Mouse (Mus musculus) G1E (cell line): ENCODE measurements around the gene Terb2. TPM values are rescaled to one million over a fixed set of nuclear protein-coding genes. Genes with fewer than 3 reads are reported as not detected.

Experiments
- ATAC-seq: 2 replicates; pipeline ENCODE4 v1.8.0; 2016; ENCODE audit warnings: mild to moderate bottlenecking; ENCODE audit not compliant: insufficient number of reproducible peaks, poor library complexity, low FRiP score, severe bottlenecking; ENCODE audit errors: extremely low read depth
- DNase-seq: peaks from one replicate; pipeline ENCODE4 v3.0.0; 2012; ENCODE audit warnings: low spot score
- H3K27me3 ChIP-seq: 2 replicates; pipeline ENCODE4 v1.6.1; 2012; ENCODE audit warnings: mild to moderate bottlenecking, low read length, inconsistent platforms; ENCODE audit not compliant: insufficient read depth
- H3K36me3 ChIP-seq: replicated peaks from 2 replicates; pipeline ENCODE3; 2012; ENCODE audit warnings: mild to moderate bottlenecking, inconsistent platforms
- H3K4me1 ChIP-seq: 2 replicates; pipeline ENCODE4 v1.6.1; 2012; ENCODE audit warnings: low read depth, low read length, inconsistent platforms, mixed read lengths; ENCODE audit not compliant: insufficient read depth
- H3K4me3 ChIP-seq: 2 replicates; pipeline ENCODE4 v1.5.1; 2012; ENCODE audit warnings: low read depth, mild to moderate bottlenecking, inconsistent platforms, low read length, moderate library complexity, mixed read lengths
- H3K9me3 ChIP-seq: replicated peaks from 2 replicates; pipeline ENCODE4 v1.6.1; 2012; ENCODE audit warnings: inconsistent platforms
- CTCF ChIP-seq: IDR thresholded peaks from 2 replicates; pipeline ENCODE4 v1.5.1; 2012; ENCODE audit warnings: low read depth, low read length, inconsistent platforms, mixed read lengths
- GATA1 ChIP-seq: IDR thresholded peaks from 2 replicates; pipeline ENCODE4 v1.6.1; 2012; ENCODE audit warnings: borderline replicate concordance, low read length, inconsistent platforms, mixed read lengths
- GATA2 ChIP-seq: IDR thresholded peaks from 2 replicates; pipeline ENCODE4 v1.6.1; 2012; ENCODE audit warnings: low read depth, low read length, inconsistent platforms, borderline replicate concordance
- POLR2AphosphoS5 ChIP-seq: IDR thresholded peaks from 2 replicates; pipeline ENCODE4 v1.6.1; 2012; ENCODE audit warnings: low read depth, low read length, inconsistent platforms; ENCODE audit not compliant: insufficient replicate concordance
- TAL1 ChIP-seq: conservative IDR thresholded peaks from 2 replicates; pipeline ENCODE4 v1.6.1; 2012; ENCODE audit warnings: low read depth, low read length, inconsistent platforms, mixed read lengths
- polyA plus RNA-seq: library from polyadenylated mRNA; stranded (reverse); fragments of >175 nt; gene quantifications from 2 replicates; pipeline ENCODE4 v1.2.3, GENCODE M21; 2012
- total RNA-seq, 2 experiments: library from RNA; stranded (forward) in 1 of 2; stranded (reverse) in 1 of 2; fragments of 200-1000 nt in 1 of 2; fragments of >200 nt in 1 of 2; fragmentation: Nextera tagmentation in 1 of 2; gene quantifications; 2 replicates each; pipeline ENCODE4 v1.2.3; 2014 to 2017

Terb2 gene
- total and polyA plus RNA-seq, 3 experiments: not detected

- Histone ChIP-seq H3K4me1 (peaks cover 54% of the 10 kb centered on the region), H3K36me3 (peaks cover 68% of the 10 kb centered on the region), H3K4me3 (no peak overlapping the region), H3K9me3 (no peaks in the 10 kb centered on the region), H3K27me3 (no peaks in the 10 kb centered on the region)
- DNase-seq: no peak
- TF ChIP-seq POLR2AphosphoS5: no peak
- no peak for TF ChIP-seq GATA1
- TF ChIP-seq GATA2: no peak
- TF ChIP-seq CTCF: no peak
- TF ChIP-seq TAL1: no peak
- ATAC-seq: no peak
These were observed 54.7 kb downstream of the Terb2 start for GRCm38 (mm10) chr2:122240735-122241134.

- no peaks in the 10 kb centered on the region for H3K27me3 ChIP-seq
- no peak overlapping the region for H3K4me3 ChIP-seq
- H3K9me3 ChIP-seq: no peaks in the 10 kb centered on the region
- DNase-seq (no peak), ATAC-seq (no peak)
- H3K36me3 ChIP-seq: peaks cover 69% of the 10 kb centered on the region
- peaks cover 50% of the 10 kb centered on the region for H3K4me1 ChIP-seq
- TF ChIP-seq GATA2 (no peak), GATA1 (no peak), TAL1 (no peak), CTCF (no peak), POLR2AphosphoS5 (no peak)
These were observed 55.2 kb downstream of the Terb2 start for GRCm38 (mm10) chr2:122241226-122241625.

GRCm38 (mm10) chr2:122241935-122242334 lies 55.9 kb downstream of the Terb2 start:
- Histone ChIP-seq H3K27me3 (no peaks in the 10 kb centered on the region), H3K36me3 (peaks cover 71% of the 10 kb centered on the region), H3K4me1 (peaks cover 43% of the 10 kb centered on the region), H3K4me3 (no peak overlapping the region), H3K9me3 (no peaks in the 10 kb centered on the region)
- TF ChIP-seq POLR2AphosphoS5: no peak
- DNase-seq (no peak), ATAC-seq (no peak)

- Histone ChIP-seq H3K9me3 (no peaks in the 10 kb centered on the region), H3K4me1 (peaks cover 36% of the 10 kb centered on the region), H3K4me3 (no peak overlapping the region), H3K36me3 (peaks cover 73% of the 10 kb centered on the region), H3K27me3 (no peaks in the 10 kb centered on the region)
- ATAC-seq (peak; percentile 70), DNase-seq (peak; percentile 56)
- peak; percentile 93 for TF ChIP-seq CTCF
- TF ChIP-seq GATA1: no peak
- no peak for TF ChIP-seq GATA2
These were observed 57.6 kb downstream of the Terb2 start for GRCm38 (mm10) chr2:122243671-122244131.

GRCm38 (mm10) chr2:122247786-122248185 lies 61.7 kb downstream of the Terb2 start:
- Histone ChIP-seq H3K4me1 (peaks cover 16% of the 10 kb centered on the region), H3K27me3 (no peaks in the 10 kb centered on the region), H3K9me3 (no peaks in the 10 kb centered on the region), H3K4me3 (no peak overlapping the region), H3K36me3 (peaks cover 92% of the 10 kb centered on the region)
- TF ChIP-seq POLR2AphosphoS5: no peak
- no peak for TF ChIP-seq GATA1
- no peak for TF ChIP-seq GATA2
- no peak for TF ChIP-seq CTCF
- TF ChIP-seq TAL1: no peak
- DNase-seq: no peak
- ATAC-seq: no peak

GRCm38 (mm10) chr2:122255997-122256396 lies 69.9 kb downstream of the Terb2 start:
- Histone ChIP-seq H3K27me3 (no peaks in the 10 kb centered on the region), H3K36me3 (peaks cover 89% of the 10 kb centered on the region), H3K4me3 (no peak overlapping the region), H3K4me1 (no peaks in the 10 kb centered on the region), H3K9me3 (no peaks in the 10 kb centered on the region)
- DNase-seq (no peak), ATAC-seq (no peak)
- no peak for TF ChIP-seq POLR2AphosphoS5
- TF ChIP-seq GATA1: no peak
- no peak for TF ChIP-seq GATA2
- TF ChIP-seq TAL1: no peak
- no peak for TF ChIP-seq CTCF

Other genes with a start within 250 kb of the Terb2 start
- gene Ctdspl2, start 230.3 kb upstream of the Terb2 start, total RNA-seq (2014; fragmentation: Nextera tagmentation): 107 and 137 TPM in 2 replicates
- gene Ctdspl2, start 230.3 kb upstream of the Terb2 start, total RNA-seq (2017): 75.4 and 79.1 TPM in 2 replicates
- gene Ctdspl2, start 230.3 kb upstream of the Terb2 start, polyA plus RNA-seq: 3.7 and 5.3 TPM in 2 replicates
- not detected in 2 replicates for gene Mageb3, start 230.2 kb upstream of the Terb2 start, total RNA-seq (2014; fragmentation: Nextera tagmentation)
- 0.27 and 0.29 TPM in 2 replicates for gene Mageb3, start 230.2 kb upstream of the Terb2 start, total RNA-seq (2017)
- gene Mageb3, start 230.2 kb upstream of the Terb2 start, polyA plus RNA-seq: 0.03 TPM in 1 of 2 replicates, not detected in the other
- gene Eif3j1, start 157.7 kb upstream of the Terb2 start, total RNA-seq (2014; fragmentation: Nextera tagmentation): 23.0 and 27.0 TPM in 2 replicates
- 8.4 and 9.5 TPM in 2 replicates for gene Eif3j1, start 157.7 kb upstream of the Terb2 start, total RNA-seq (2017)
- gene Eif3j1, start 157.7 kb upstream of the Terb2 start, polyA plus RNA-seq: 35.5 and 95.2 TPM in 2 replicates
- gene Spg11, start 67.9 kb upstream of the Terb2 start, total RNA-seq (2014; fragmentation: Nextera tagmentation): 10.4 and 15.5 TPM in 2 replicates
- 9.9 and 10.7 TPM in 2 replicates for gene Spg11, start 67.9 kb upstream of the Terb2 start, total RNA-seq (2017)
- gene Spg11, start 67.9 kb upstream of the Terb2 start, polyA plus RNA-seq: 1.1 TPM in 2 replicates
- gene B2m, start 38.6 kb upstream of the Terb2 start, total RNA-seq (2014; fragmentation: Nextera tagmentation): 996 and 1,120 TPM in 2 replicates
- gene B2m, start 38.6 kb upstream of the Terb2 start, total RNA-seq (2017): 2,007 and 2,025 TPM in 2 replicates
- 28.8 and 29.6 TPM in 2 replicates for gene B2m, start 38.6 kb upstream of the Terb2 start, polyA plus RNA-seq
- not detected in 2 replicates for gene Trim69, start 25.6 kb upstream of the Terb2 start, total RNA-seq (2014; fragmentation: Nextera tagmentation)
- not detected in 2 replicates for gene Trim69, start 25.6 kb upstream of the Terb2 start, total RNA-seq (2017)
- gene Trim69, start 25.6 kb upstream of the Terb2 start, polyA plus RNA-seq: not detected in 2 replicates
- gene Patl2, start 83 bp upstream of the Terb2 start, total RNA-seq (2014; fragmentation: Nextera tagmentation): 1.1 and 1.9 TPM in 2 replicates
- gene Patl2, start 83 bp upstream of the Terb2 start, total RNA-seq (2017): 13.7 and 14.5 TPM in 2 replicates
- 0.04 and 0.09 TPM in 2 replicates for gene Patl2, start 83 bp upstream of the Terb2 start, polyA plus RNA-seq
- gene Sord, start 48.5 kb downstream of the Terb2 start, total RNA-seq (2014; fragmentation: Nextera tagmentation): 211 and 213 TPM in 2 replicates
- 230 and 241 TPM in 2 replicates for gene Sord, start 48.5 kb downstream of the Terb2 start, total RNA-seq (2017)
- gene Sord, start 48.5 kb downstream of the Terb2 start, polyA plus RNA-seq: 91.7 and 102 TPM in 2 replicates
- not detected in 2 replicates for gene Duox2, start 112.2 kb downstream of the Terb2 start, total RNA-seq (2014; fragmentation: Nextera tagmentation)
- 0.16 TPM in 1 of 2 replicates, not detected in the other for gene Duox2, start 112.2 kb downstream of the Terb2 start, total RNA-seq (2017)
- not detected in 2 replicates for gene Duox2, start 112.2 kb downstream of the Terb2 start, polyA plus RNA-seq
- gene Duoxa2, start 112.6 kb downstream of the Terb2 start, total RNA-seq (2014; fragmentation: Nextera tagmentation): not detected in 2 replicates
- gene Duoxa2, start 112.6 kb downstream of the Terb2 start, total RNA-seq (2017): 0.16 TPM in 1 of 2 replicates, not detected in the other
- gene Duoxa2, start 112.6 kb downstream of the Terb2 start, polyA plus RNA-seq: not detected in 2 replicates
- not detected in 2 replicates for gene Duoxa1, start 127.5 kb downstream of the Terb2 start, total RNA-seq (2014; fragmentation: Nextera tagmentation)
- gene Duoxa1, start 127.5 kb downstream of the Terb2 start, total RNA-seq (2017): 0.11 TPM in 1 of 2 replicates, not detected in the other
- not detected in 2 replicates for gene Duoxa1, start 127.5 kb downstream of the Terb2 start, polyA plus RNA-seq
- not detected in 2 replicates for gene Duox1, start 129.4 kb downstream of the Terb2 start, total RNA-seq (2014; fragmentation: Nextera tagmentation)
- not detected in 2 replicates for gene Duox1, start 129.4 kb downstream of the Terb2 start, total RNA-seq (2017)
- gene Duox1, start 129.4 kb downstream of the Terb2 start, polyA plus RNA-seq: not detected in 2 replicates
- gene Shf, start 182.9 kb downstream of the Terb2 start, total RNA-seq (2014; fragmentation: Nextera tagmentation): not detected in 2 replicates
- 0.22 and 0.35 TPM in 2 replicates for gene Shf, start 182.9 kb downstream of the Terb2 start, total RNA-seq (2017)
- gene Shf, start 182.9 kb downstream of the Terb2 start, polyA plus RNA-seq: 0.27 and 0.54 TPM in 2 replicates
- 0.19 TPM in 1 of 2 replicates, not detected in the other for gene Slc28a2, start 240.2 kb downstream of the Terb2 start, total RNA-seq (2014; fragmentation: Nextera tagmentation)
- gene Slc28a2, start 240.2 kb downstream of the Terb2 start, total RNA-seq (2017): 0.05 and 0.06 TPM in 2 replicates
- 0.01 TPM in 1 of 2 replicates, not detected in the other for gene Slc28a2, start 240.2 kb downstream of the Terb2 start, polyA plus RNA-seq